Mouse (Mus musculus) cerebellum, adult 11 months (tissue): Measurements from ENCODE around the gene Oas1a.
A peak's percentile ranks its signal among the peaks of the same experiment; 100 is the strongest.
"Not testable (repeated sequence)": the region's sequence is repeated elsewhere in the genome, so short reads cannot be mapped to it uniquely, and the experiment has no call there.

ENCODE experiments used
- DNase-seq: peaks from one replicate; pipeline ENCODE4 v3.0.0; 2022

Oas1a gene

GRCm38 (mm10) chr5:120906791-120907733 is at the start of gene Oas1a:
Gene Oas1a, minus strand, starts transcription at chr5:120907521.
- DNase-seq: not testable (repeated sequence)

- DNase-seq: peak; percentile 59
Measured at GRCm38 (mm10) chr5:120953974-120954373, 46.7 kb upstream of the Oas1a start.

DNA sequence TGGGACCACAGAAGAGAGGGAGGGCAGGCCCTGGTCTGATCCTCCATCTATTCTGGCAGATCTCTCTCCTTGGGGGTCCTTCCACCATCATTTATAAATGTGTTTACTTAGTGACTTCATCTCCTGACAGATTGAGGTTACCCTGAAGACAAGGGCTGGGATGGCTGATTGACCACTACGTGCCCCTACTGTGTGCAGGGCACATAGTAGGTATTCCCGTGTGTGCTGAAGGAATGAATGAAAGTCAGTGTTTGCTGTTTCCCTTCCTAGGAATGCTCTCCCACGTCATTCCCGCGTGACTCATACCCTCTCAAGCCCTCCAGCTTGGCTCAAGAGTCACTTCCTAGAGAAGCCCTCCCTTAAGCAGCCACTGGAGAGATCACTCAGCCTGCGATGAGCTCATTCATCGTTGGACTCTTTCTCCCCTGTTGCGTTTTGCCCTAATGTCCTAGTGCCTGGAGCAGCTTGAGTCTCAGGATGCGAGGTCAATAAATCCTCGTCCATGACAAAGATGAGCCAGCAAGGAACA is 45.0 kb upstream of the Oas1a start:
- no peak for DNase-seq

GRCm38 (mm10) chr5:120942076-120942475 is 34.8 kb upstream of the Oas1a start:
- no peak for DNase-seq

- DNase-seq: no peak
Measured at GRCm38 (mm10) chr5:120938586-120938985, 31.3 kb upstream of the Oas1a start.

GRCm38 (mm10) chr5:120937841-120938240 is 30.5 kb upstream of the Oas1a start:
- DNase-seq: no peak

DNA sequence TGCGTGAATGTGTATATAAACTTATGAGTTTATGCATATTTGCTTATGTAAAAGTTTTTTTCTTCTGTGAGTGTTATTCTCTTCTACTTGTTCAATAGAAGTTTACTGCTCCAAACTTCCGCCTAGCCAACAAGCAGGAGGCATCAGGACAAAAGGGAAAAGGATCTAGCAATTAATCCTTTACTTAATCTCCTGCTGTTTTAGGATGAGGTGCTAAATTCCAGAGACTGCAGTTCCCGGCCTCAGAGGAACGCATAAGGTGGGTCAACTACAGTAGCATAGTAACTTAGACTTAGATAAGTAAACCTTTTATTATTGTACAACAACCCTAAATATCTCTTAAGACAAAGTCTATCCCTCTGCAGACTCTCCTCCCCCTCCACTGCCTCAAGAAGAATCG is 26.6 kb upstream of the Oas1a start:
- DNase-seq: no peak

- DNase-seq: no peak
Measured at GRCm38 (mm10) chr5:120927036-120927435, 19.7 kb upstream of the Oas1a start.

- DNase-seq: not testable (repeated sequence)
Measured at GRCm38 (mm10) chr5:120926311-120926710, 19.0 kb upstream of the Oas1a start.

DNA sequence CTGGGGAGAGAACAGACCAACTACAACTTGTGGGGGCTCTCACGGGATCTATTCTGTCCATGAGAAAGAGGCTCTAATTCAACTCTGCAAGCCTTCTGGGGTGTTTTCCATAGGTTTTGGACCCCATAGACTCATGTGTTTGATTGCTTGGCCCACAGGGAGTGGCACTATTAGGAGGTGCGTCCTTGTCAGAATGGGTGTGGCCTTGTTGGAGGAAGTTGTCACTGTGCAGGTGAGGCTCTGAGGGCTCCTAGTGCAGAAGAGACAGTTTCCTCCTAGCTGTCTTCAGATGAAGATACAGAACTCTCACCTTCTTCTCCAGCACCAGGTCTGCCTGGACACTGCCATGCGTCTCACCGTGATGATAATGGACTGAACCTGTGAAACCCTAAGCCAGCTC is 17.2 kb upstream of the Oas1a start:
- not testable (repeated sequence) for DNase-seq

GRCm38 (mm10) chr5:120923969-120924368 is 16.6 kb upstream of the Oas1a start:
- no peak for DNase-seq

DNA sequence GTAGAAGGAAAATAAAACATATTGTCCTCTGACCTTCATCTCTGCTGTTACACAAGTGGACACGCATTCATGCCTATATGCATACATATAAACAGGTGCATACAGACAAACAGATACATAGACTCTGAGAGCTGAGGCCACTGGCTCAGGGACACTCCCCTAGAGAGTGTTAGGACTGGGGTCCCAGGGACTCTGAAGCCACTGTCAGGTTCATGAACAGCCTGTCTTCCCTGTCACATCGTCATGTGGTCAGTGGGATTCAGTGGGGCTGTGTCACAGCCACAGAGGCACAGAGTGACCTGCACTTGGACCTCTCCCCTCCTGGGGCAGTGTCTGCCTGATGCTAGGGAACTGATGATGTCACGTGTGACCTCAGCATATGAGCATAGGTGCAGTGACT is 13.0 kb upstream of the Oas1a start:
- no peak for DNase-seq

GRCm38 (mm10) chr5:120919156-120919935 is 12.0 kb upstream of the Oas1a start:
- not testable (repeated sequence) for DNase-seq

- DNase-seq: not testable (repeated sequence)
Measured at GRCm38 (mm10) chr5:120914204-120914603, 6.9 kb upstream of the Oas1a start, which contains the start of gene Oas1d. Gene Oas1d, plus strand, starts transcription at chr5:120914536.

DNA sequence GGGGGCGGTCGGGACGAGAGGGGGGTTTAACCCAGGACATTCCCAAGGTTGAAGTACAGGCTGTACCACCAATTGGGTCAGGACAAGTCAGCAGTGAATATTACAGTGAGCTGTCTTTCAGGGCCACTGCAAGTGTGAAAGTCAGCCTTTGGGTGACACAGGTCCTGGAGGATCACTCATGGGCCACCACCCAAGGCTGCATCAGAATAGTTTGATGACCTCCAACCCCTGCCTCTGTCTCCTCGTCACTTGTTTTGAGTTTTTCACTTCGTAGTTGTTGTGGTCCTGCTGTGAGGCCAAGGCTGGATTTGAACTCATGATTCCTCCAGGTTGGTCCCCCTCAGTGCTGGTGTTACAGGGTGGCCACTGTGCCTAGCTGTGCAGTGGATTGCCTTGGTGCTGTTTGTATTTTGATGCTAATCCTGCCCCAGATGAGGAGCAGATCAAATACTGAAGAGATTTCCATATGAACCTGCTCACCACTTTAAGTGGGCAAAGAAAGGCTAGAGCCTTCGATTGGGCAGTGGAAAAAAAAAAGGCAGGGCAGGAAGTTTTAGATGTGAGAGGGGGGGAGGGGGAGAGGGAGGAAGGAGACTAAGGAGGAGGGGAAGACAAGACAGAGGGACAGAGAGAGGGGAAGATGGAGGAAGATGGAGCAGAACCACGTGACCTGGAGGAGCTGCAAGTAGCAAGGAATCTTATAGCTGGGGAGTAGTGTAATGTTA is 1.0 kb upstream of the Oas1a start:
- no peak for DNase-seq

GRCm38 (mm10) chr5:120902056-120902455 is 5.3 kb downstream of the Oas1a start:
- DNase-seq: no peak

- DNase-seq: no peak
Measured at GRCm38 (mm10) chr5:120900666-120901065, 6.7 kb downstream of the Oas1a start.

- DNase-seq: no peak
Measured at GRCm38 (mm10) chr5:120898726-120899125, 8.6 kb downstream of the Oas1a start.

- no peak for DNase-seq
Measured at GRCm38 (mm10) chr5:120898307-120898706, 9.0 kb downstream of the Oas1a start.

- no peak for DNase-seq
Measured at GRCm38 (mm10) chr5:120895231-120895900, 12.0 kb downstream of the Oas1a start.

DNA sequence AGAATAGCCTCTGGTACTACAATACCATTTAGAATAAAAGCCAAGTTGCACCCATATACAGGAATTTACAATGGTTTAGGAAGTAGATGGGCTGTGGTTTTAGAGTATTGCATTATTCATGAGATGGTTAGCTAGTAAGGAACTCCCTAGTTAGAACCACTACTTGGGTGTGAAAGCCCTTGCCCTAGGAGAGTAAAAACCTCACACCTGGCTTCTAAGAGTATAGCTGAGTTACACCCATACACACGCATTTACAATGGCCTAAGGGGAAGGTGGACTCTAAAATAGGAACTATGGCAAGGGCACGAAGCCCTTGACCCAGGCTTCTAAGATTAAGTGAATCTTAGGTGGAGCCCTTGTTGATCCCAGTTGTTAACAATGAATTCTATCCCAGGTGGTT is 12.6 kb downstream of the Oas1a start:
- not testable (repeated sequence) for DNase-seq

DNA sequence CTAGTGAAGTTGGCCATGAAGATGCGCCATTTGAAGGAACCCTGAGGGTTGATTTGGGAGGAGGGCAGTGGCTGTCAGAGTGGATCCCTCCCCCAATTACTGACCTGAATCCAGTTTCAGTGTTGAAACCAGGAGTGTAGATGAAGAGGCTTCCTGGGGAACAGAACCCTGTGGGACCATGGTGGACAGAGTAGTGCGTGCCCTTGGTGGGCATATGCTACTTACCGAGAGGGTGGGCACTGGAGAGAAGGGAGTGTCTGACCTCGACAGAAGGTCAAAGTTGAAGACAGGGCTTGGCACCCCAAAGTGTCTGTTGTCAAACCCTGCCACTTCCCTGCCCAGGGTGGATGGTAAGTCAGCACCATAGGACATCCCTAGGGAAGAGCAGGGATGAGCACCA is 13.5 kb downstream of the Oas1a start:
- DNase-seq: not testable (repeated sequence)
